In the genomic region with DNA sequence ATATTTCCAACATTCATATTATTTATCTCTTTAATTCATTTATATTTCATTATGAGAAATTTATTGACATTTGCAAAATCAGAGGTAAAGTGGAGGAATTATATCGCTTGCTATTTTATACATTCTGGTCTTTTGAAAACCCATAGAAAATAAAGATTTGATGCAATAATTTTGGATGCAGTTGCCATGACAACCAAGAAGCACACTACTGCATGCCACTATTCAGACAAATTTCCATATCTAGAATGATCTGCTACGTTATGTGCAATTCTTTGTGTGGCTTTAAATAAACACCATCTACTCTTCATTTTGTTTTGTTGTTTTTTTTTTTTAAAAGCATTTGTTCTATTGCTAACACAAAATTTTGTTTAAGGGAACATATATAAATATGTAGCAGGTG, we compare ENCODE assay signal across 18 mouse cellular contexts.
A peak's percentile ranks its signal among the peaks of the same experiment; 100 is the strongest.
DNase-seq lines count a peak whose midpoint lies in the region; ATAC-seq and TF ChIP-seq lines count a peak whose summit lies in the region.
"Had no signal": no experiment of that assay in that cellular context is flagged by ENCODE, and none has a peak within 500 bp of the region (broad histone marks: within the 10 kb centered on the region; RNA-seq: fewer than 3 reads in every experiment).

No protein-coding gene starts in this region.

- no peak overlapping the region for H3K4me3 ChIP-seq in forebrain, embryonic 16.5 days (replicated peaks; ENCODE audit: low read length)
- H3K4me3 ChIP-seq in forebrain, embryonic 15.5 days: no peak overlapping the region
- no peak overlapping the region for H3K4me3 ChIP-seq in midbrain, embryonic 14.5 days (replicated peaks; ENCODE audit: low read depth, low read length)
- no peak overlapping the region for H3K4me3 ChIP-seq in midbrain, embryonic 13.5 days (replicated peaks)
- H3K4me3 ChIP-seq in liver, postnatal 0 days (ENCODE audit: low read depth, low read length): no peak overlapping the region
- H3K4me3 ChIP-seq: embryonic facial prominence, embryonic 13.5 days; gastrocnemius, adult 2 months; heart, embryonic 12.5 days; intestine, embryonic 15.5 days had no signal

- no peaks in the 10 kb centered on the region for H3K36me3 ChIP-seq in forebrain, embryonic 16.5 days (ENCODE audit: control insufficient read depth, insufficient read depth)
- H3K36me3 ChIP-seq in forebrain, embryonic 15.5 days: no peaks in the 10 kb centered on the region
- H3K36me3 ChIP-seq in midbrain, embryonic 14.5 days (ENCODE audit: control insufficient read depth, insufficient read depth, low read length): no peaks in the 10 kb centered on the region
- H3K36me3 ChIP-seq in midbrain, embryonic 13.5 days: no peaks in the 10 kb centered on the region
- H3K36me3 ChIP-seq in liver, postnatal 0 days (replicated peaks; ENCODE audit: insufficient read depth, low read length): no peaks in the 10 kb centered on the region
- H3K36me3 ChIP-seq: embryonic facial prominence, embryonic 13.5 days; heart, embryonic 12.5 days; intestine, embryonic 15.5 days had no signal

- no peak overlapping the region for H3K4me2 ChIP-seq in forebrain, embryonic 16.5 days (ENCODE audit: low read length)
- H3K4me2 ChIP-seq in forebrain, embryonic 15.5 days (replicated peaks): no peak overlapping the region
- H3K4me2 ChIP-seq in midbrain, embryonic 14.5 days (ENCODE audit: low read length): no peak overlapping the region
- no peak overlapping the region for H3K4me2 ChIP-seq in midbrain, embryonic 13.5 days (replicated peaks)
- H3K4me2 ChIP-seq in liver, postnatal 0 days (ENCODE audit: low read depth, low read length): no peak overlapping the region
- H3K4me2 ChIP-seq: embryonic facial prominence, embryonic 13.5 days; heart, embryonic 12.5 days; intestine, embryonic 15.5 days had no signal

- WGBS in forebrain, embryonic 16.5 days: 48% methylated on average over 2 of the region's 2 CpGs
- WGBS in forebrain, embryonic 15.5 days: 57% methylated on average over 2 of the region's 2 CpGs
- 42% methylated on average over 2 of the region's 2 CpGs for WGBS in midbrain, embryonic 14.5 days
- 54% methylated on average over 2 of the region's 2 CpGs for WGBS in midbrain, embryonic 13.5 days
- WGBS in liver, postnatal 0 days (ENCODE audit: insufficient replicate concordance): 70% methylated on average over 2 of the region's 2 CpGs

- H3K4me1 ChIP-seq in forebrain, embryonic 16.5 days (replicated peaks; ENCODE audit: control insufficient read depth, insufficient read depth, low read length): no peaks in the 10 kb centered on the region
- H3K4me1 ChIP-seq in forebrain, embryonic 15.5 days: no peaks in the 10 kb centered on the region
- H3K4me1 ChIP-seq in midbrain, embryonic 14.5 days (ENCODE audit: control insufficient read depth, insufficient read depth, low read length): peaks cover 5% of the 10 kb centered on the region; the same call in 1 of the 2 replicates
- H3K4me1 ChIP-seq in midbrain, embryonic 13.5 days (replicated peaks): peaks cover 10% of the 10 kb centered on the region; the same call in 1 of the 2 replicates
- no peaks in the 10 kb centered on the region for H3K4me1 ChIP-seq in liver, postnatal 0 days (ENCODE audit: insufficient read depth)
- H3K4me1 ChIP-seq: heart, embryonic 12.5 days; intestine, embryonic 15.5 days had no signal

- no peaks in the 10 kb centered on the region for H3K9me3 ChIP-seq in forebrain, embryonic 16.5 days (ENCODE audit: control insufficient read depth, low read length)
- H3K9me3 ChIP-seq in forebrain, embryonic 15.5 days: no peaks in the 10 kb centered on the region
- H3K9me3 ChIP-seq in midbrain, embryonic 14.5 days (ENCODE audit: control insufficient read depth, low read length): no peaks in the 10 kb centered on the region
- H3K9me3 ChIP-seq in midbrain, embryonic 13.5 days: no peaks in the 10 kb centered on the region
- no peaks in the 10 kb centered on the region for H3K9me3 ChIP-seq in liver, postnatal 0 days (ENCODE audit: low read length)
- H3K9me3 ChIP-seq: embryonic facial prominence, embryonic 13.5 days; heart, embryonic 12.5 days; intestine, embryonic 15.5 days had no signal

- ATAC-seq in forebrain, embryonic 16.5 days: 0 out of 2 replicates have a peak, but pooled peaks have one; percentile 63
- no peak for ATAC-seq in forebrain, embryonic 15.5 days (replicated peaks)
- no peak for ATAC-seq in midbrain, embryonic 14.5 days (ENCODE audit: low FRiP score, low TSS enrichment)
- ATAC-seq in midbrain, embryonic 13.5 days: no peak
- no peak for ATAC-seq in liver, postnatal 0 days
- ATAC-seq: activated CD4-positive, CD25-positive, alpha-beta regulatory T cell, adult 4 months; intestine, embryonic 15.5 days; Patski had no signal

- no peak overlapping the region for H3K9ac ChIP-seq in forebrain, embryonic 16.5 days (replicated peaks; ENCODE audit: low read depth, low read length)
- H3K9ac ChIP-seq in forebrain, embryonic 15.5 days (replicated peaks): no peak overlapping the region
- H3K9ac ChIP-seq in midbrain, embryonic 14.5 days (replicated peaks; ENCODE audit: low read length): no peak overlapping the region
- no peak overlapping the region for H3K9ac ChIP-seq in midbrain, embryonic 13.5 days (replicated peaks)
- no peak overlapping the region for H3K9ac ChIP-seq in liver, postnatal 0 days (replicated peaks)
- H3K9ac ChIP-seq: embryonic facial prominence, embryonic 13.5 days; heart, embryonic 12.5 days; intestine, embryonic 15.5 days had no signal

- peak; percentile 66 for DNase-seq in midbrain, embryonic 14.5 days
- peak; percentile 4 for DNase-seq in MN1 (ENCODE audit: low spot score)
- peak; percentile 50 for DNase-seq in brain, embryonic 18.5 days (ENCODE audit: low read depth, low spot score)
- DNase-seq in liver, postnatal 0 days: no peak
- DNase-seq: adrenal gland, postnatal 14 days; cerebellum, adult 11-12 months; cerebellum, adult 9-10 months; cerebellum, postnatal 25 days; gastrocnemius, adult 2 months; gastrocnemius, postnatal 25 days had no signal

- H3K27me3 ChIP-seq in forebrain, embryonic 16.5 days (replicated peaks; ENCODE audit: control insufficient read depth, insufficient read depth, low read length): no peaks in the 10 kb centered on the region
- no peaks in the 10 kb centered on the region for H3K27me3 ChIP-seq in forebrain, embryonic 15.5 days
- no peaks in the 10 kb centered on the region for H3K27me3 ChIP-seq in midbrain, embryonic 14.5 days (ENCODE audit: control insufficient read depth, insufficient read depth, low read length)
- no peaks in the 10 kb centered on the region for H3K27me3 ChIP-seq in midbrain, embryonic 13.5 days
- no peaks in the 10 kb centered on the region for H3K27me3 ChIP-seq in liver, postnatal 0 days (ENCODE audit: insufficient read depth, low read length)
- H3K27me3 ChIP-seq: embryonic facial prominence, embryonic 13.5 days; heart, embryonic 12.5 days; intestine, embryonic 15.5 days; Patski had no signal

- no peak for TF ChIP-seq EP300 in liver, postnatal 0 days (IDR thresholded peaks at IDR 0.05; ENCODE audit: low read depth)

- no peak overlapping the region for H3K27ac ChIP-seq in forebrain, embryonic 16.5 days (ENCODE audit: low read length)
- no peak overlapping the region for H3K27ac ChIP-seq in forebrain, embryonic 15.5 days (replicated peaks)
- no peak overlapping the region for H3K27ac ChIP-seq in midbrain, embryonic 14.5 days (replicated peaks; ENCODE audit: low read depth, low read length)
- no peak overlapping the region for H3K27ac ChIP-seq in midbrain, embryonic 13.5 days
- no peak overlapping the region for H3K27ac ChIP-seq in liver, postnatal 0 days (ENCODE audit: low read depth)
- H3K27ac ChIP-seq: embryonic facial prominence, embryonic 13.5 days; gastrocnemius, adult 2 months; intestine, embryonic 15.5 days had no signal

- TF ChIP-seq CTCF in liver, postnatal 0 days (IDR thresholded peaks at IDR 0.05; ENCODE audit: low read depth): no peak
